Mouse (Mus musculus): ENCODE measurements around the gene Arhgap24.

Arhgap24 gene

DNA sequence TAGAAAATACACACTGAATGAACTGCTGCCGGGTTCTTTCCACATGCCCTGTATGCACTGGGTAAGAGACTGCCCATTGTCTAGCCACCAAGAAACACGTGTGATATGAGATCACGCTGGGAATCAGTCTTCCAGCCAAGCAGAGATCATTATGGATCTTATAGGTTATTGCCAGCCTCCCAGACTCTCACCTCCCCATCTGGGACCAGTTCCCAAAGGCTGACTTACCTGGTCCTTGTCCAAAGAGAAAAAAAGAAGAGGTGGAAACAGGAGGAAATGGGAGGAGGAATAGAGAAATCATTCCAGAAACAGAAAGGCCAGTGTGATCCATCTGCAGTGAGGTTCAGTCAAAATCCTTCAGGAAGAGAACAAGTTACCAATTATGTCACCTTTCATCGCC, 189.0 kb downstream of the Arhgap24 start:
- no peak for DNase-seq (ENCODE audit: low spot score in 2 of 2)

DNA sequence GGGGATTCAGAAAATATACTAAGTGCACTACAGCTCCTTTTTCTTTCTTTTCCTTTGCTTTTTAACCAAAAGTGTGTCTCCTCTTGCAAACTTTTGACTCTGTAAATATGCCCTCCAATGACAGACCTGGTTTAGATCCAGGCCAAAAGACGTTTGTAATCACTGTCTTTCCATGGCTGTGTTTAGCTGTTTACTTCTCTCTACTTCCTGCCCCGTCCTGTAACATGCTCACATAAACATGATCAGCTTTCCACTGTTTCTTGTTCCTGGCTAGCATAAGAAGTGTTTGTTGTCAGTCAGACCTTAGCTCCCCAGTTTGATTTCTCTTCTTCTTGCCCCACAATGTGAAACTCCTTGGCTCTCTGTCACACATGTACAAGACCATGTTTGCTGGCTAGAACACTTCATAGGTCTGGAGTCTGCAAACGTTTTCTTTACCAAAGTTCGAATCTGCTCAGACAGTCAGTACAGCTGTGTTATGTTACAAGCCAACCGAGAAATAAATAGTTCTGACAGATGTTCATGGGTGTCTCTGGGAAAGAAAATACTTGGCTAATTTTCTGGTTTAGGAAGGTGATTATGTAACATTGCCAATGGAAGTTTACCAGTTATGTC, 189.6 kb downstream of the Arhgap24 start:
- DNase-seq (ENCODE audit: low spot score in 2 of 2): peak; percentile 41 to 43

- DNase-seq (ENCODE audit: low spot score in 2 of 2): no peak
Measured at GRCm38 (mm10) chr5:102675326-102675725, 194.1 kb downstream of the Arhgap24 start.

GRCm38 (mm10) chr5:102677176-102677575, 196.0 kb downstream of the Arhgap24 start:
- DNase-seq (ENCODE audit: low spot score in 2 of 2): no peak

GRCm38 (mm10) chr5:102687673-102688072, 206.5 kb downstream of the Arhgap24 start:
- peak; percentile 56 to 64 for DNase-seq (ENCODE audit: low spot score in 2 of 2)

- peak in 1 of 2 experiments; percentile 57 for DNase-seq (ENCODE audit: low spot score in 2 of 2)
Measured at GRCm38 (mm10) chr5:102692487-102692886, 211.3 kb downstream of the Arhgap24 start.

DNA sequence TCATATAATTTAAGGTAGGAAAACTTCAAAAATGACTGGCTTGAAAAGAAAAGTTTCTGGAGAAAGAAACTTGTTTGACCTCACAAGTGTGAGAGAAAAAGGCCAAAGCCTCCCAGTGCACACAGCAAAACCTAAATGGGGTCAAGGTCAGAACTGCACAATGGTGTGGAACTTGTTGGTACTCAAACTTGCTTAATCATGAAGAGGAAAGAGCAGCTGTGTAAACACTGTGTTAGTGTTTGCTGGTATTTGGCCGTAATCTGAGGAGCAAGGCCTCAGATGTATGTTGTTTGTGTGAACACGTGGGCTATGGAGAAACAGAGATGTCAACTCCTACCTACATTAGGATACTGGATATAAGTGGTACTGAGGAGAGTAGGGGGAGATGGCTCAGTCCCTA, 212.0 kb downstream of the Arhgap24 start:
- DNase-seq (ENCODE audit: low spot score in 2 of 2): no peak

DNA sequence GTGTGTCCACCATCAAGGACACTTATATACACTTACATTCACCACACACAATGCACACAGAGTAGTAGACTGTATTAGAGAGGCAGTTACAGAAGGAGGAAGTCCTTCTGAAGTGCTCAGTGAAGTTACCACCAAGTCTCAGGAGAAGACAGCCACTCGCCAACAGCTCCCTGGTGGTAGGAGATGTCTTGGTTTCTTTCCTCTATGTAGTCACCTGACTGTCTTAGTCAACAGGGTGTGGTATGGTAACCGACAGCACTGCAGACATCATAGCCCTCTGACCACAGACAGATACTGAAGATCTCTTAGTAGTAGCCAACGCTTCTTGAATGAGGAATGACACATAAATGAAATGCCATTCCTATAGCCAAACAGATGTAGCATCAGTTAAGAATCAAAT, 212.7 kb downstream of the Arhgap24 start:
- DNase-seq (ENCODE audit: low spot score in 2 of 2): no peak

- DNase-seq (ENCODE audit: low spot score in 2 of 2): no peak
Measured at GRCm38 (mm10) chr5:102697784-102698183, 216.6 kb downstream of the Arhgap24 start.

- DNase-seq (ENCODE audit: low spot score in 2 of 2): peak; percentile 5 to 11
Measured at GRCm38 (mm10) chr5:102698396-102698795, 217.2 kb downstream of the Arhgap24 start.

- peak; percentile 62 to 63 for DNase-seq (ENCODE audit: low spot score in 2 of 2)
Measured at GRCm38 (mm10) chr5:102698891-102699290, 217.7 kb downstream of the Arhgap24 start.

DNA sequence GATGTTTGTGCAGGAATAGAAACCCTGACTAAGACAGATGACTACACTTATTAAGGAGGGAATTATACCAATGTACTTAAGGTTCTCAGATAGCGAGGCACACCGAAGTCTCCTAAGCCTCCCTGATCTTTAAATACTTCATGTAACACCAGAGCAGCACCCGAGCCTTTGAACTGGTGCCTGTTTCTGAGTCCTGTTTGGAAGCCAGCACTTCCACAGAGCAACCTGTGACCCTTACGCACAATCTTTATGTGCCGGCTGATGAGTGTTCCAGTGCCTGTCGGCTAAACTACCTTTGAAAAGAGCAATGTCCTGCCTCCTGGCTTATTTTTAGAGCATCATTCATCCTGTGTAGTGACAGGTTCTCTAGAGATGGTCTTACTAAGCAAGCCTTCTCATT, 221.4 kb downstream of the Arhgap24 start:
- no peak for DNase-seq (ENCODE audit: low spot score in 2 of 2)

DNA sequence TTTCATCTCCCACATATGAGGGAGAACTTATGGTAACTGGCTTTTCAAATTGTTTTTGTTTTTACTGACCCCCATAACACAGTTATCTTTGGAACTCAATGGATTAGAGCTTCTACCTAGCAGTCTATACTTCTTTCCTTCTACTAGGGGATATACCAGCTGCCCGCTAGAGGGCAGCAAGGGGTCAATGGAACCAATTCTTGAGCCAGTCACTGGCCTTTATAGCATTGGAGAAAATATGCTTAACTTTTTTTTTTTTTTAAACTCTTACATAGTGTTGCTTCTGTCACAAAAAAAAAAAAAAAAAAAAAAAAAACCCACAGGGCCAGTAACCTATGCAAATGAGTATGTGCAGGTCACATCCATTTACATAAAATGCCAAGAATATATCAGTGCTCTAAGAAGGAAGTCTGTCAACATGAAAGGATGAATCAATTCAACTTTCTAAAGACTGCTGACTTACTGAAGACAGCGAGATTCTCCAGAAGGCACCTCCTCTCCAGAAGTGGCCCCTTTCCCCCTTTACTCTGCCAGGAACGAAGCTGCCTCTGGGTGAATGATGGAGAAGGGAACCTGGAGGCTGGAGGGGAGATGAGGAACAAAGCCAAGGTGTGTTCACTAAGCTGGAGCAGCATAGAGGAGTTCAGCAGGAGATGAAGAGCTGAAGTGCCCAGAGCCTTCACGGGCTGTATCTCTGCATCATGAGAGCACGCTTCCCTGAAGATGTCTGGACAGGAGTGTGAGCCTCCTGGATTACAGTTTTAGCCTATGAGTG, 222.3 kb downstream of the Arhgap24 start:
- DNase-seq (ENCODE audit: low spot score in 2 of 2): peak in 1 of 2 experiments; percentile 56

DNA sequence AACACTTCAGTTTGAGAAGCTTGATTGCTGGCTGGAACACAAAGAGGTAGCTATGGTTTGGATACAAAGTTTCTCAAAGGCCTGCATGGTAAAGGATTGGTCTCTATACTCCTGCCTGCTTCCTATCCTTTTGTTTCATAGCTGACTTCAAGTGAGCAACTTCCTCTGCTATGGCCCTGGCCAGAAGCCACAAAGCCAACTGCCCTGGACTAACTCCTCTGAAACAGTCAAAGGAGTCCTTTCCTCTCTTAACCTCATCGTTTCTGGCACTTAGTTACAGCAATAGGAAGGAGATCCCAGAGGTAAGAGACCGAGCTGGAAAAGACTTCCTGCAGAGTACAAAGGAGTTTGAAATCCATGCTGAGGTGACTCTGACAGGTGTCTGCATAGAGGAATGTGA, 224.0 kb downstream of the Arhgap24 start:
- no peak for DNase-seq (ENCODE audit: low spot score in 2 of 2)

DNA sequence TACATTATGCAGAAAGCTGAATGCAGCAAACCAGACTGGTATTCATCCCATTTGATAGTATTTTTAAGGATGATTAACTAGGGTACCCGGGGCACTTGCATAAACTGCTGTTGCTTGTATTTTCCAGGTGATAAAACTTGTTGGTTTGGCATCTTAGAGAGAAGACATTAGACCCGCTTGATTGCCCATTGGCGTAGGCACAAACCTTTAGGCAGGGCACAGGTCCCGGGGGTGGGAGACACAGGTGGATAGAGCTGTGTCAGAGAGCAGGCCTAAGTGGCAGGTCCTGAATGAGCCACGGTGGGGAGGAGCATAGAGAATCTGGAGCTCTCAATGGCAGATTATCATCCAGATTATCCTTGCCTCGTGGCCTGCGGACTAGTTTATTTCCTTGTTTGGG, 229.1 kb downstream of the Arhgap24 start:
- no peak for DNase-seq (ENCODE audit: low spot score in 2 of 2)

DNA sequence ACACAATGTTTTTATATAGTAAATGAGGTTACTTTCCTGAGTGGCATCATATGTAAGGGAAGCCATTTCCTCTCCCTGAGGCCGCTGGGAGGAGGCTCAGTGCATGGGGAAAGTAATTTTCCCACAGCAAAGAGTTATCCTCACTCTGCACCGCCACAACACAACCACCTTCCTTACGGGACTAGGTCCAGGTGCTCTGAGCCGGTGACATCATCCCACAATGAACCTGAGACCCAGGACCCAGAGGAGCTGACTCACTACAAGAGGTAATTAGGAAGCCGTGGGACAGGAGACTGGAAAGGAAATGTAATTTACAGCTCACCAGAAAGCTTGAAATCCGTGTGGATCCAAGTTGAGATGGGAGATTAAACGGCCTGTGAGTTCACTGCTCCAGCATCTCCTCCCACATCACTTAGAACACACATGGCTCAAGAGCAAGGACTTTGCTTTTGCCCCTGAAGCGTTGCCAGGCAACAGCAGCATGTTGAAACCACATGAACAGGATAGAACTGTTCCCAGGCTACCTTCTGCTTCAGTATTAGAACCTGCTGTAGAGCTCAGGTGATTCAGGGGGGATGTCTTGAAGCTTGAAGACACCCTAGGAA, 238.3 kb downstream of the Arhgap24 start:
- no peak for DNase-seq (ENCODE audit: low spot score in 2 of 2)

DNA sequence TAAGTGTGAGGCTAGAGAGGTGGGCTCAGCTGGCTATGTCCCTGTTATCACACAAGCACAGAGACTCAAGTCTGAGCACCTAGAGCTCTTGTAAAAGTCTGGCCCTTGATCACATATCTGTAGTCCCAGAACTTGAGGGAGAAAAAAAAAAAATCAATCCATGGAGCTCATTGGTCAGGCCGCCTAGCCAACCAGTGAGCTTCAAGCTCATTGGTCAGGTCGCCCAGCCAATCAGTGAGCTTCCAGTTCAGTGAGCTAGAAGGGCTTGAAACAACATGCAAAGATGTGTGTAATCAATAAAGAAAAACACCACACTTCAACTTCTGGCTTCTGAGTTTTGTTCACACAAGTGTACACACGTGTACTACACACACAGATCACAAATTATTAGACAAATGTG, 242.4 kb downstream of the Arhgap24 start:
- DNase-seq (ENCODE audit: low spot score in 2 of 2): no peak

DNA sequence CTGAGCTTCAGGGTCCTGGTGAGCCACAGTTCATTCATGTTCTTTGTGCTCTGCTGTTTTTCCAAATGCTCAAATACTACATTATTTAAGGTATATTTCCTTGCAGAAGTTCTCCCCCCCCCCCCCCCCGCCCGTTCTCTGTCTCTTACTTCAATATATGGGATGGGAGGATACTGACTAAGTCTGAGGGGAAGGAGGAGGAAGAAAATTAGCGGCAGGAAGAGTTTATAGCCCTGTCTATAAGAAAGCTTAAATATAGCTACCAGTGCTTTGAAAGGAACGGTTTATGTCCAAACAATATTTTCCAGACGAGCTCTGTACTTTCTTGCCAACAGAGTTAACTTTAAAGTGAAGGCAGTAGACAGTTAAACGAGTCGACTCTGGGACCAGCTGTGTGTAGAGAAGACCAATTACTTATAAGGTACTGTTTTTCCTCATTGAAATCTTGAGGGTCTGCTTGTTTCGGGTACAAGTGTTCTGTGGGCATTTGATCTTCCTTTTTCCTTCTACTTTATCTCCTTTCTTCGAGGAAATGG, 243.7 kb downstream of the Arhgap24 start:
- DNase-seq (ENCODE audit: low spot score in 2 of 2): no peak

DNA sequence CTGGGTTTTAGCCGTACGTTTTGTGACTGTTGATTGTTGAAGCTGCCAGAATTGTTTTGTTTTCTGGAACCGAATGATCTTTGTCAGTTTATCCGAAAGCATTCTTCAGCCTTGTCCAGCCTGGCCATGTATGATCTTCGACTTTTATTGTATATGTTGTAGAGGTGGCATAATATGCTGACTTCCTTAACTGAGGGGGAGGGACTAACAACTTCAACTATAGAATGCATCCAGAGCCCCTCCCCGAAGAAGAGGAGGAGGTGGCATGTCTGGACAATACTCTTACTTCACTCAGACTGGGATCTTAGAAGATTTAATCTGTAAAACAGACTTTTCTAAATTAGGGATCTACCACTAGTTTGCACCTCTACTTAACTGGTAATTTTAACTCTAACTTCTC, 244.2 kb downstream of the Arhgap24 start:
- DNase-seq (ENCODE audit: low spot score in 2 of 2): no peak

DNA sequence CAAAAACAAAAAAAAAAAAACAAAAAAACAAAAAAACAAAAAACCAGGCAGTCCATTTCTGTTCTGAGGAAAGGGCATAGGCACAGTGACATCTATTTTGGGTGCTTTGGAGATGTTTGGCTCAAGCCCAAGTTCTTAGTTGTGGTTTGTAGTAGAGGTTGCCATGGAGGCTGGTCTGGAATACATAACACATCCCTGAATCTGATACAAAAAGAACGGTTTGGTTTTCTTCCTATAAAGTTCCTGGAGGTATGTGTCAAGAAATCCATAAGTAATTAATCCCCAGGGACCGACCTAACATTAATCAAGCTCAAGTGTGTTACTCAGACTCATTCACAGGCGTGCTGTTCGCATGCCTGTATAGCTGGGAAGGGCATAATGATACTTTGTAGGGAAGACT, 245.8 kb downstream of the Arhgap24 start:
- peak in 1 of 2 experiments; percentile 34 for DNase-seq (ENCODE audit: low spot score in 2 of 2)

GRCm38 (mm10) chr5:102728531-102728930, 247.3 kb downstream of the Arhgap24 start:
- DNase-seq (ENCODE audit: low spot score in 2 of 2): no peak

- no peak for DNase-seq (ENCODE audit: low spot score in 2 of 2)
Measured at GRCm38 (mm10) chr5:102729476-102729875, 248.3 kb downstream of the Arhgap24 start.

- DNase-seq (ENCODE audit: low spot score in 2 of 2): peak in 1 of 2 experiments; percentile 32
Measured at GRCm38 (mm10) chr5:102736131-102736530, 254.9 kb downstream of the Arhgap24 start.
